Mouse (Mus musculus) right cerebral cortex, postnatal 4 days (tissue): ENCODE data around the gene Trim47.

Experiments used
- DNase-seq: peaks from one replicate; pipeline ENCODE4 v3.0.0-alpha.2; 2022

Gene Trim47

DNA sequence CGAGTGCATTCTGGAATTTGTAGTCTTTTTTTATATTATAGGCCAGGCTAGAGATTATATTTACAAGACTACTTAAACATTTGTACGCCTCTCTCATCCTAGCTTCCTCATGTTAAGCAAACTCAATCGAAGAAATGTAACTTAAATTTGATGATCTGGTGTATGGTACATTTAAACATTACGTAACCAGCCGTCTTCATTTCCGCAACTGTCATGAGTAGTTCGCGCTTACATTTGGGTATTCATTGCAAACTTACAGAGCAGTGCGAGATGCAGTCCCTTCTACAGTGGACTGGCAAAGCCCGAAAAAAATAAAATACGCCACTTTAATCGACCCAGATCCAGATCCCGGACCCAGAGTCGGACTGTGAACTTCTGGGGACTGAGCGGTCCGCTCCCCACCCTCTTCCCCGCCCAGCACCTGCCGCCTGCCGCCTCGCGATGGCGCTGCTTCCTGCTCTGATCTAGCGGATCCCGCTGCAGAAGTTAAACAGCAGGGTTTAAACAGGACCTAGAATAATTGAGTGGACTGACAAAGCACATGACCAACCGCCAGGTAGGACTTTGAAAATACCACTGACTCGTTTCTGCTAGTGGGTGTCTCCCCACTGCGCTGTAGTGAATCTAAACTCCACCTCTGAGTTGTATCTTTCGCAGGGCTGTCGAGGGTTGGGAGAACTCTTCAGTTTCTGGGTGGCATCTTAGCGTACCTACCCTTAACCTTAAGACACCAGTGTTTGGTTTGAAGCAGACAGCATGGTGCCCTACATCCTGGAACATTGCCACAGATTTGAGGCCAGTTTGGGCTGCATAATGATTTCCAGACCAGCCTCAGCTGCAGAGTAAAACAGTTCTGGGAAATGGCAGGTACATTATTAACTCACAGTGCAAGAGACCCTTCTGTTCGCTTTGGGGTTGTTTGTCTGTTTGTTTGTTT lies 39.5 kb downstream of the Trim47 start:
- DNase-seq: peak; percentile 85

DNA sequence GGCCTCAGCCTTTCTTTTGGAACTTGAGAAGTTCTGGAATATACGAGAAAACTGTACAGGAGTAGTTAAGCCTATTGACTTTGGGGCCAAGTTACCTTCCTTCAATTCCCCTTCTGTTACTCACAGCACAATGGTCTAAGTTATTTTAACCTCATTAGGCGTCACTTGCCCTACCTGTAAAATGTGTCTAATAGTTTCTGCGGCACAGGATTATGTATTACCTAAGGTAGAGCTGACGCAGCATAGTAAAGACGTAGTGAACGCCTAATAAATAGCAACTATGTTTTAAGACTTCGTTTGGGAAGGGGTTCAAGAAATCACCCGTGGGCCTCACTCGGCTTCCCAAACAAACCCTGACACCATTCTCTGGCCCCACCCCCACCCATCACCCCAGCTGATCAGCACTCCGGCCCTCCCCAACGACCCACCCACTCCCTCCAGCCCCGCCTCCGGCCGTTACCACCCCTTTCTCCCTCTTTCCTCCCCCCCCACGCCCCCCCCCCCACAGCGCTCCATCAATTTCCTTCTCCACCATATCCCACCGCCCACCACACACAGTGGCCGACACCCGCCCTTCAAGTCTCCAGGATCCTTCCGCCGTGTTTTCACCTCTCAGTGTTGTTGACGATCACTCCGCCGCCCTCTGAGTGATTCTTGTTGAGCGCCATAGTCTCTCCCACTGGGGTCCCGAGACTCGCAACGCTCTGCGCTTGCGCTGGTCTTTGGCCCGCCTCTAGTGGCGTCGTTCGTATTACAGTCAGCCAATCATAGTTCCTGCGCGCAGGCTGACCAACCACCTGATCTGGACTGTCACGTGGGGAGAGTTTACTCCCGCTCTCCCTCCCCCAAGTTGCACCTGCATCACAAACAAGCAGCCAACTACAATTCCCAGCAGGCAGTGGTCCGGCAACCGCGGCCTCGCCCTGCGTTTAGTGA lies 40.5 kb downstream of the Trim47 start, which contains the start of gene Wbp2:
Gene Wbp2 (minus strand): TSS at position 738 of the 936 bp plus-strand sequence.
- peak; percentile 94 for DNase-seq

DNA sequence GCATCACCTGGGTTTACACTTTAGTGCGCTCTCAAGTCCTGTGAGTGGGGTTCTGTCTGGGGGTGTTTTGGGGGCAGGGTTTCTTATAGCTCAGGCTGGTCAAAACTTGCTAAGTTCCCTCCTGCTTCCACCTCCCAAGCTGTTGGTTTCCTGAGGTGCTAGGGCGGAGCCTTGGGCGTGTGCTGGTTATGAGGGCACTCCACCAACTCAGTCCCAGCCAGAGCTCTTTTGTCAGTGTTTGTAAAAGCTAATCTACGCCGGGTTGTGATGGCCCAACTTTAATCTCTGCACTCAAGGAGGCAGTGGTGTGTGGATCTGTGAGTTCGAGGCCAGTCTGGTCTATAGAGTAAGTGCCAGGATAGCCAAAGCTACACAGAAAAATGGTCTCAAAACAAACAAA lies 42.8 kb downstream of the Trim47 start:
- DNase-seq: no peak

DNA sequence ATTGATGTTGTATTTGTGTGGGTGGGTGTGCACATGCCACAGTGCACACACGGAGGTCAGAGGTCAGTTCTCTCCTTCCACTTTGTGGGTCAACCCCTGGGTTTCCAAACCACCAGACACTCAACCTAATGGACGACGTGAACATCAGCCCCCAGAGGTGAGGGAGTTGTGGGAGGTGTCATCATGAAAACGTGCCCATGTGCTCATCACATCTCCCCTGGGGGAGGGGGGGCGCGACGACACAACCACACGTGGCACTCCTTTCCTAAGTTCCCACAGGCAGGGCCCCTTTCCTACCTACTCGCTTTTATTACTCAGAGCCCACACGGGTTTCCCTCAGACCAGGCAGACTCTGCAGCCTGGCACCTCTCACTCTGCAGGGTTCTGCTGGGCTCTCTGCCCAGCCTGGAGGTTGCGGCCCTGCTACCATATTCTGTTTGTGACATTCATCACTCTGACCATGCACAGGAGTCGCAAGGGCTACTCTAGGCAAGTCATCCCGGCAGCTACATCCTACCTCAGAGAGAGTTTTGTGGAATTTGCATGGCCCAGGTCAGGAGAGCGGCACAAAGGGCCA lies 43.8 kb downstream of the Trim47 start:
- DNase-seq: no peak

DNA sequence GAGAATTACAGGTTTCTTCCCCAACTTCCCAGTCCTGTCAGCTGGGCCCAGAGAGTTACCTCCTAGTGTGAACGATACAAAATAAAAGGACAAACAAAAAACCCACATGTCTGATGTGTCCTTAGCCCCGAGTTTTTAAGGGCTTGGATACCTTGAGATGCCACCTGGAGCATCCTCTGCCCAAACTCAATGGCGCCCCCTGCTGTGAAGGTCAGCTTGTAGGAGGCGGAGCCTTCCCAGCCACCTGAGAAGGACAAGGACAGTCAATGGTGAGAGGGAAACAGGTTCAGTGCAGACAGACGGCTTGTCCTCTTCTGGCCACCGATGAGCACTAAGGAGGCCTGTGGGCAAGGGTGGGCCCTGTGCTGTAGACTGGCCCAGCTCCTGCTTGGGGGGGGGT lies 45.9 kb downstream of the Trim47 start:
- peak; percentile 50 for DNase-seq

DNA sequence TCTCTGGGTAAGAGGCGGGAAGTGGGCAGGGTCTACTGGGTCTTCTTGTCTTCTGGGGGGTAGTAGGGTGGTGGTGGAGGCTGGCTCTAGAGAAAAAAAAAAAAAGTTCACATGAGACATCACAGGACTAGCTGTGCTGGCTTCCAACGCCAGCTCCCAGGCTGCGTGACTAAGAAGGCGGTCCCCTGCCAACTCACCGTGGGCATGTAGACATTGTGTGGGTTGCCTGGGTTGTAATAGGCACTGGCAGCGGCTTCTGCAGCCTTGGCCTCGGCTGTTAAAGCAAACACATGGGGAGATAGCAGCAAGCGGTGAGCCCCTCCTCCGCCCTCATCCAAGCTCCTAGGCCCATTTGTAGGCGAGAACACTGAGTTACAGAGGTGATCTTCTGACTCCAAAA lies 47.5 kb downstream of the Trim47 start:
- no peak for DNase-seq

DNA sequence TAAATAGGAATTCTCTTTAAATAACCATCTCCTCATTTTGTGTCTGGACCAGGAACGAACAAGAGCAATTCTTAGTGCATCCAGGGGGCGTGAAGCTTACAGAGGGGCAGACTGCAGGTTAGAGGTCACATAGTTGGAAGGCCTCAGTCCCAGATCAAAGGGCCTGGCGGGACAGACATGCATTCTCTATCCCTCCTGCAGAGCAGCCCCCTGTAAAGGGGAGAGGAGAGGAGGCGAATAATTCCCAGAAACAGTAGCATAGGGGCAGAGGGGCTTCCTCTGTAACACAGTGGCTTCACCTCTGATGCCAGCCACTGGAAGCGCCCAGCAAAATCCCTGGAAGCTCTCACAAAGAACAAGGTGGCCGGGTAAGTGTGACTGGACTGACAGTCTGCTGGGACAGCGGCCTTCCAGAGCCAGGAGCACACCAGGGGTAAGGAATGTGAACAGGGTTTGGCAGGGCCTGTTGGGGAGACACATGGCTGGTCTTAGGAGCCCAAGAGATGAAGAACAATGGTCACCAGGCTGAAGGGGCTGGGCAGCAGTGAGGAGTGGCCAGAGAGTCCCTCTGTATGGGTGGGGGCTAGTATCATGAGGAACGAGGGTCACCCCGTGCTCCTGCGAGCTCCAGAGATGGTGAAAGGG lies 48.2 kb downstream of the Trim47 start:
- DNase-seq: no peak

DNA sequence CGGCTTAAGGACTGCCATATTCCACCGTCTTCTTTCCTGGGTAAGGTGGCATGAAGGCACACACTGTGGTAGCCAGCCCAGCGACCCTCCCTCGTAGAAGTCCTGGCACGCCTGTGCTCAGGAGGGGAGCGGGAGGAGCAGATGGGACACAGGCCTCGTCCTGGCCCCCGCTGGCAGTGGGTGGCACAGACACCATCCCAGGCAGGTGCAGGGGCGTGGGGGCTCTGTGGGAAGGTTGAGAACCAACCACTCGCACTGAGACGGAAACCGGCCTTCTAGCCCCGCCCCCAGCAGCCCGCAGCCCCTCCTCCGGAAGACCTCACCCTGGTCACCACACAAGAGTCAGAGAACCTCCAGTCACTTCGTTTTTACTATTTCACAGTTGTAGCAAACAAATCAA lies 48.8 kb downstream of the Trim47 start:
- no peak for DNase-seq

DNA sequence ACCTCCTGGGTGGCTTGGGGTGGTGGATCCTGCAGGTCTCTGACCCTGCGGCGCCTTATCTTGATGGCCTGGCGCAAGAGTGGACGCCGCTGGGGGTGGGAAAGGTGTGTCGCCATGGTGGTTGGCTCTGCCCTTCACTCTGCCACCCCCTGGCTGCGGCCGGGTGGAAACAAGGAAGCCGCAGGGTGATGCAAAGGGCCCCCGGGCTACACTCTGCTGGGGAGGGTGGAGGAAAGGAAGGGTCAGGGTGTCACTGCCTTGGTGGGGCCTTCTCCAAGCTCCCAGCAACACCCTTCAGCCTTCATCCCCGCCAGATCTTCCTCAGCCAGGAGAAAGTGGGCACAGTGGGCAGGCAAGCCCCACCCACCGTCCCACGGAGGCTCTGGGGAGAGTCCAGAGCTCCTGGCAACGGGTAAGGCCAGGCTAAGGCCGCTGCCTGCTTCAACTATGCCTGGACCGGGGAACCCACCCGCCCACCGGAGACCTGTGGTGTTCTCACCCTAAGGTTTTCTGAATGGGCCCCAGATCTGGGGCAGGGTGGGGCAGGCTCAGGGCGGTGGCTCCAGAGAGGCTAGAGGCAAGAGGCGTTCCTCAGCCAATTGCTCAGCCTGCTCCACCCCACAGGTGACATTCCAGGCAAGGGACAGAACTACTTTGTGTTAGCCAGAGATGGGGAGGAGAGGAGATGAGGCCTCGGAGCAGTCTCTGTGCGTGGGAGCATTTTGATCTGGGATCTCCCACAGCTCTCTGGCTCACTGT lies 49.4 kb downstream of the Trim47 start, which contains the start of gene Unc13d:
Gene Unc13d (minus strand): TSS at position 516 of the 759 bp plus-strand sequence.
- no peak for DNase-seq

DNA sequence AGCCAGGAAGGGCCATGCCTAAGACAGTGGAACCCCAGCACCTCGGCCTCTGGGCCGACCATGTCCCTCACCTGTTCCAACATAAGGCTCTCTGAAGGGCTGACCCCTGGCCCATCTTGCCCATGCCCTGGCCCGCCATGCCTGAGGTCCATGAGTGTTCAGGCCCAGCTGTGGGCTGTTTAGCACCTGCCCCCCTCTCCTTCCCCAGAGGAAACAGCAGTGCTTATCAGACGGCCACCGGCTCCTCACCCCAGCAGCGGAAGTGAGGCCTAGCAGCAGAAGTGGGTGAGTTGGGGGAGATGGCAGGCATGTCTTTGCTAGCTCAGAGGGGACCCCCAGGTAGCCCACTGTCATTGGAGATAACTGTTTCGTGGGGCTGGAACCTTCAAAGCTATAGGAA lies 50.2 kb downstream of the Trim47 start:
- no peak for DNase-seq

DNA sequence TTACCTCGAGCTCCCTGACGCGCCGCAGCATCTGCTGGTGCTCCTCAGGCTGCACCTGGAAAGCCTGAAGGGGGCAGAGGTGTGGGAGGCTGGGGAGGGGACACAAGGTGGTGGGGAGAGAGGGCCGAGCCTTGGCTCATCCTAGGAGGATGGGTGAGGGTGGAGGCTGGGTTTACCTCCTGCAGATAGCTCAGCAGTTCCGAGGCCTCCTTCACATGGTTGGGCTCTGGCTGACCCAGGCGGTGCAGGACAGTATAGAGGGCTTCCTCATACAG lies 50.8 kb downstream of the Trim47 start:
- DNase-seq: no peak

DNA sequence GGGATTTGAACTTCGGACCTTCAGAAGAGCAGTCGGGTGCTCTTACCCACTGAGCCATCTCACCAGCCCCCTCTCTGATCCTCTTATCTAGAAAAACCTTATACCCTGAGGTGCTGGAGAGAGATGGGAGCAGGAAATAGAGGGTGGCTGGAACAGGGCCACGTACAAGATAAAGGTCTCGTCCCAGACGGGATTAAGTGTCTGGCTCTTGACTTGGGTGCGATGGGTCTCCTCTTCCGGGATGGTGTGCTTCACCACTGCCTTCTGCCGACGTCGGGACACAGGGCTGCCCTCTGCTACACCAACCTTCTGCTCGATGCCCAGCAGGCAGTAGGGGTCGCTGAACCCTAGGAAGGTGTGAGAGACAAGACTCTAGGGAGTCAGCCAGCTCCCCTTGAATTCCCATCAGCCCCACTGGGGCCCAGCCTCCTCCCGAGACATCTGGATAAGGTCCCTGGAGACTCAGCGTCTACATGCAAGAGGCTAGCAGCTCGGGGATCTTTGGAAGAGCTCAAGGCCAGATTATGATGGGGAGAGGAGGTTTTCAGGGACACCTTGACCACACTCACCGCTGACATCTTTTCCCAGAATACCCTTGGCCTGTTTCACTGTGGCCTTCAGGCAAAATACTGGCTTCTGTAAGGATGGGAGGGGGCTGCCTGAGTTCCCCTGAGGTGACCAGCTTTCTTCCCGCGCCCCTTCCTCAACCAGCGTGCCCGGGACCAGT lies 51.3 kb downstream of the Trim47 start:
- no peak for DNase-seq

DNA sequence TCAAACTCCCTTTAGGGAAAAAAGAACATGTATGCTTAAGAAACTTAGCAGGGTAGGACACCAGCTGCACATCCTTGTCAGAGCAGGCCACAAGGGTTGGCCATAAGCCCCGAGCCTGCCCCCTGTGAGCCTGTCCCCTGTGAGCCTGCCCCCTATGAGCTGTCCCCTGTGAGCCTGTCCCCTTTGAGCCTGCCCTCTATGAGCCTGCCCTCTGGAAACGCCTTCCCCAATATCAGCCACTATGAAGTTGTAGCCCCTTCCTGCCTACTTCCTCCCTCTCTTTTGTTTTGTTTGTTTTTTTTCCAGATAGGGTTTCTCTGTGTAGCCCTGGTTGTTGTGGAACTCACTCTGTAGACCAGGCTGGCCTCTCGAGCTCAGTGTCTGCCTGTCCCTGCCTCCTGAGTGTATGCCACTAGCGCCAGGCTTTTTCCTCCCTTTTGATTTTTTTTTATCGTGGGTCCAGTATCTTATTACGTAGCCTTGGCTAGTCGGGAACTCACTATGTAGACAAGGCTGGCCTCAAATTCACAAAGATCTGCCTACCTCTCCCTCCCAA lies 52.5 kb downstream of the Trim47 start:
- no peak for DNase-seq

DNA sequence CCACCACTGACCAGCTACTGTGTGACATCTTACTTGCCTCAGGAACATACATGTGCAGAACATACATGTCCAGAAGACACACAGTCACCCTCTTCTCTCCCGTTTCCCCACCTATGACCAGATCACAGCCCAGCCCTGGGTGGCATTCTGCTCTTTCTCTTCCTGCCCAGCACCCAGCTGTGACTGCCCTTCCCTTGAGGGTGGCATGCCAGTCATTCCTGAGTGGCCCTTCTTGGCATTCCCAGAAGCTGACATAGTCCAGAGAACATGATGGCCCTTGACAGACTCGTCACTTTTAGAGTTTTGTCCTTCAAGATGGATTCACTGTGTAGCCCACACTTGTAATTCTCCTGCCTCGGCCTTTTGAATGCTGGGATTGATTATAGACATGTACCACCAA lies 54.4 kb downstream of the Trim47 start:
- no peak for DNase-seq

DNA sequence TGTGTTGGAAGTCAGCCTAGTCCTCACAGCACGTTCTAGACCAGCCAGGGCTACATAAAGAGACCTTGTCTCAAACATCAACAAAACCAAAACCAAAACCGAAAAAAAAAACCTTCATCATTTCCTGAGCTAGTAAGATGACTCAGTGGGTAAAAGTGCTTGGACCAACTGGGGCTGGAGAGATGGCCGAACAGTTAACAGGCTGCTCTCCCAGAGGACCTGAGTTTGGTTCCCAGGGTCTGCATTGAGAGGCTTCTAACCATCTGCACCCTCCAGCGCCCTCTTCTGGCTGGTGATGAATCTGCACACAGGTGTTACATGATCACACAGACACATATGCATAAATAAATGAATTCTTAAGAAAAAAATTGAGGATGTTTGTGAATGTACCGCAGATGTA lies 55.5 kb downstream of the Trim47 start:
- DNase-seq: no peak

DNA sequence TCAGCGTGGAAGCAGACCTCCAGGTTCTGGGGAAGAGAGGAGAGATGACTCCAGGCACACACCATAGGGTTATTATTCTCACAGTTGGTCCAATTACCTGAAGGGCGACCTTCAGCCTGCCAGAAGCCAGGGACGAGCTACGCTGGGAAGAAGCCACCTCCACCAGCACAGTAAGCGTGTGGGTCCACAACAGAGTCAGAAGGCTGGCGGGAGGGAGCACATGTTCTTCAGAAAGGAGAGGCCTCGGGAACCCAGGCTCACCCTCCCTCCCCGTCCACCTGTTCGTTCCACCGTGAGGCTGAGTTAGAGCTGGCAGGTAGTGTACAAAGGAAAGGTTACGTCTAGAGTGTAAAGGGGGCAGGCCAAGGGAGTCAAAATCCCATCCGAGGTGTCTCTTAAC lies 61.7 kb downstream of the Trim47 start:
- DNase-seq: no peak

DNA sequence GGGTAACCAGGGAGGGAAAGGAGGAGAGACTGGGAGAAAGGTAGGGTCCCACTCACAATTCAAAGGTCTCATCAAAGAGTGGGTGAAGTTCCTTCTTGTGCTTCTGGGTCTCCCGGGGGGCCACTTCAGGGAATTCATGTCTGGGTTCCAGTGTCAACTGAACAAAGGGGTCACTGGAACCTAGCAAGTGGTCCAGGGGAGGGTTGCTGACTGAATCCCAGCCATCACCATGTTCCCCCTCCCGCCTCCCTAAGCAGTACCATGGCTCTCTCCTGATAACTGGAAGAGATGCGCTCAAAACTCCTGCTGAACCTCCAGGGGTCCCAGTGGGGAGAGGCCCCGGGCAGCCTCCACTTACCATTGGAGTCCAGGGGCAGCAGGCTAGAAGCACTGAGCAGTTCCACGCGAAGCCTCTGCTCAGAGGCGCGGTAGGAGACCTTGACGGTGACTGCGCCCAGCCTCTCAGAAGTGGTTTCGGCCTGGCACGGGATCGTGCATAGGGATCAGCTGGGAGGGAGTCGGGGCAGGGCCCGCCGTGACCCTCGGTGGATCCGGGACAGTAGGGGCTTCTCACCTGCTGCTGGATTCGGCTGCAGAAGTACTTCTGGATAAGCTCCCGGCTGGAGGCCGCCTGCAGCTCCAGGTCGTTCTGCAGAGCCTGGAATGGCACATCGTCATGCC lies 62.7 kb downstream of the Trim47 start:
- no peak for DNase-seq

DNA sequence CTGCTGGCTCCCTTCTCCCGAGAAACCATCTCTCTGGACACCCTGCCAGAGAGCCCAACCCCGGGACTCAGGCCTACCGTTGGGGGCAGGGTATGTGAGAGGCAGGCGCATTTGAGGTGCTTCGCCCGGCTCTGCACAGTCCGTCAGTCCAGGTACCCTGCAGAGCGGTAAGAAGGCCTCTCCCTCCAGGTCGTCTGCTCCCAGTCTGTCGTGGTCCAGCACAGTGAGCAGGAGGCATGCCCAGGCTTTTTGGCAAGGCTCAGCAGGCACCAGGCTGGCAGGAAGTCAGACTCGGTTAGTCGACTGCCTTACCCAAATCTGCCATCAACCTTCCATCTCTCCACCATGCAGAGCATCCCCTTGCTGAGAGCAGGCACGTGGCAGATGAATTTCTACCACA lies 63.4 kb downstream of the Trim47 start:
- no peak for DNase-seq

DNA sequence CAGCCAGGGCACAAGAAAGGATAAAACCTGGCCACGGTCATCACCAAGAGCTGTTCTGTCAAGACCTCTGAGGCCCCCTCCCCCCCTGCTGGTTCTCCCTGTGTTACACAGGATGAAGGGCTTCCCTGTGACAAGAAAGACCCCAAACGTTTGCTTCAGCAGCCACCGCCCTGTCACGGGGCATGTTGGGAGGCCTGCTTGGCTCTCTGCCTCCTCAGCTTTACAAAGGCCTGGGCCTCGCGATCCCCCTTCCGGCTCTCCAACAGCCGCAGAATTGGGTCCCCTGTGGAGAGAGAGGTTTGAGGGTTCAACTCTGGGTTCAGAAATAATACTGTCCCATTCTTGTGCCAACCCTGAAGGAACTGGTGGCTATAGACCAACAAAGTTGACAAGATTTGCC lies 64.5 kb downstream of the Trim47 start:
- DNase-seq: no peak

DNA sequence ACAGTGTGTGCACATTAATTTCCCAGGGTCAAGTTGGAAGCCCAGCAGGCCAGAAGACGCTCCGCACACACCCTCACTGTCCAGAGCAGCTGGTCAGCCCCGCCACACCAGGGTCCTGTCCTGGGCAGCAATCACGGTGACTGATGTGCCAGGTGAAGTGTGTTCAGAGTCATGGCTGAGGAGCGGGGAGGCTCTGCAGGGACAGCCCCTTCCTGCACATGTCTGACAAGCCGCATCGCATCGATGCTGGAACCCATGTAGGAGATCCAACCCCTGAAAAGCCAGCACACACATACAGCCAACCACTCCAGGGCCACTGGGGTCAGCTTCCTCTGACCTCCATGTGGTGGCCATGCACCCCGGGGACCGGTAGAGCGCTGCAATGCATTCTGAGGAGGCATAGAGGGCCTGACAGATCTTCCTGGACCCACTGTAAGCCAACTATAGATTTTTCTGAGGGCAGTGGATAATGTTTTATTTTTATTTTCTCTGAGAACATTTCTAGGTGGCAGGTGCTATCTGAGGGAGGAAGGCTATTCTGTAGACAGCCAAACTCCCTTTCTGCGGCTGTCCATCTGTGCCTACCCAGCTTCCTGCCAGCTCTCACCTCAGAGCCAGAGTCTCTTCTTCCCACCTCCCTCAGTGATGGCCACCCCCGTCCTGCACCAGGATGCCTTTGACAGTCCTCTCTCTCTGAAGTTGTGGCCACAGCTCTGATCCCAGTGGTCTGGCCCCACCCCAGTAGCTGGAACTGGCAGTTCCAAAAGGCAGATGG lies 65.2 kb downstream of the Trim47 start:
- no peak for DNase-seq
